Mouse (Mus musculus) intestine, embryonic 16.5 days (tissue): ENCODE measurements around the gene Gm5414. TPM values are rescaled to one million over a fixed set of nuclear protein-coding genes. Genes with fewer than 3 reads are reported as not detected.

ENCODE experiments used
- ATAC-seq: fragments of 200-750 bp; cut with Nextera tagmentation; 2 replicates; pipeline ENCODE4 v1.8.0; 2017; ENCODE audit warnings: moderate TSS enrichment, moderate library complexity
- H3K27ac ChIP-seq: fragments of 300-500 bp; sonication (generic); 2 replicates; pipeline ENCODE4 v1.5.1; 2014; ENCODE audit warnings: mild to moderate bottlenecking, low read length
- H3K27me3 ChIP-seq: fragments of 300-500 bp; sonication (generic); replicated peaks from 2 replicates; pipeline ENCODE4 v1.6.1; 2014; ENCODE audit warnings: low read length, control low read depth, mixed read lengths; ENCODE audit not compliant: control insufficient read depth, insufficient read depth
- H3K36me3 ChIP-seq: fragments of 300-500 bp; sonication (generic); 2 replicates; pipeline ENCODE4 v1.6.1; 2014; ENCODE audit warnings: low read length, control low read depth; ENCODE audit not compliant: control insufficient read depth, insufficient read depth
- H3K4me1 ChIP-seq: fragments of 300-500 bp; sonication (generic); 2 replicates; pipeline ENCODE4 v1.6.1; 2014; ENCODE audit warnings: low read length, control low read depth, mixed read lengths; ENCODE audit not compliant: control insufficient read depth, insufficient read depth
- H3K4me2 ChIP-seq: fragments of 300-500 bp; sonication (generic); 2 replicates; pipeline ENCODE4 v1.6.1; 2014; ENCODE audit warnings: low read depth, low read length, control low read depth
- H3K4me3 ChIP-seq: fragments of 300-500 bp; sonication (generic); 2 replicates; pipeline ENCODE4 v1.5.1; 2014; ENCODE audit warnings: mild to moderate bottlenecking, low read length
- H3K9ac ChIP-seq: fragments of 300-500 bp; sonication (generic); 2 replicates; pipeline ENCODE4 v1.6.1; 2014; ENCODE audit warnings: low read depth, low read length
- H3K9me3 ChIP-seq: fragments of 300-500 bp; sonication (generic); 2 replicates; pipeline ENCODE4 v1.6.1; 2016; ENCODE audit warnings: low read length, control low read depth; ENCODE audit not compliant: control insufficient read depth
- WGBS: fragments of 180-500 bp; shearing (Covaris S2); extraction: QIAGEN DNeasy Blood & Tissue Kit; methylation state at CpG from one replicate; pipeline ENCODE4 v1.1.7; 2014; 5-methylcytosine and 5-hydroxymethylcytosine counted together
- polyA plus RNA-seq: library from polyadenylated mRNA; unstranded; fragments of >200 nt; fragmentation: Nextera tagmentation; extraction: Ambion mirVana; gene quantifications from 2 replicates; pipeline ENCODE4 v1.2.1, GENCODE M21; 2015

Gene Gm5414
- 0.11 TPM in 1 of 2 replicates, not detected in the other for polyA plus RNA-seq

- Histone ChIP-seq H3K27me3 (no peaks in the 10 kb centered on the region), H3K4me2 (no peak within 1 kb of the TSS), H3K4me3 (no peak within 1 kb of the TSS), H3K4me1 (no peaks in the 10 kb centered on the region; the same call in 1 of the 2 replicates), H3K27ac (no peak within 1 kb of the TSS), H3K9me3 (no peaks in the 10 kb centered on the region), H3K9ac (no peak within 1 kb of the TSS), H3K36me3 (no peaks in the 10 kb centered on the region)
- WGBS, result 72% methylated on average over 2 of the region's 2 CpGs
- no peak for ATAC-seq
Observed at GRCm38 (mm10) chr15:101627884-101628283, at the start of gene Gm5414. TSS of gene Gm5414 (minus strand) at chr15:101628188.

DNA sequence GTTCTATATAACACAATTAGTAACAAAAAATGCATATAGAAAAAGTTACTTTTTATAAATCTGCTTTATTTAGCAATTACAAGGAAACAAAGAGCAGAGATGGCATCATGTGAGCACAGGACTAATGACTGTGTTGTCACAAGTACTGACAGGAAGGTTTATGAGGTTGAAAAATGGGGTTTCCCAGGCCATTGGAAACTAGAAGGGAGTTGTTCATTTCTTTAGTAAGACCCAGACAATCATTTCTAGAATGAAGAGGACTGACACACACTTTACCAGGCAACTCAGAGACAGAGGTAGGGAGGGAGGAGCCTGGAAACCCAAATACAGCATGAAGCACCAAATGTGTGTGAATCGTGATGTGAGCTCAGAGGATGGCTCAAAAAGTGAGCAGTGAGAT, 48.0 kb upstream of the Gm5414 start:
- Histone ChIP-seq H3K4me1 (no peaks in the 10 kb centered on the region), H3K36me3 (no peaks in the 10 kb centered on the region), H3K27me3 (no peaks in the 10 kb centered on the region), H3K4me2 (no peak overlapping the region), H3K9ac (no peak overlapping the region), H3K4me3 (no peak overlapping the region), H3K27ac (no peak overlapping the region), H3K9me3 (no peaks in the 10 kb centered on the region)
- WGBS, result 79% methylated on average over 1 of the region's 1 CpGs
- ATAC-seq, result no peak

- ATAC-seq, result no peak
- 74% methylated on average over 5 of the region's 5 CpGs for WGBS
- H3K4me3 ChIP-seq, result no peak overlapping the region
- no peaks in the 10 kb centered on the region for H3K27me3 ChIP-seq
- H3K27ac ChIP-seq, result no peak overlapping the region
- H3K36me3 ChIP-seq, result no peaks in the 10 kb centered on the region
- no peaks in the 10 kb centered on the region for H3K4me1 ChIP-seq
- H3K9ac ChIP-seq, result no peak overlapping the region
- no peaks in the 10 kb centered on the region for H3K9me3 ChIP-seq
- no peak overlapping the region for H3K4me2 ChIP-seq
Observed at GRCm38 (mm10) chr15:101652736-101653265, 24.8 kb upstream of the Gm5414 start.

DNA sequence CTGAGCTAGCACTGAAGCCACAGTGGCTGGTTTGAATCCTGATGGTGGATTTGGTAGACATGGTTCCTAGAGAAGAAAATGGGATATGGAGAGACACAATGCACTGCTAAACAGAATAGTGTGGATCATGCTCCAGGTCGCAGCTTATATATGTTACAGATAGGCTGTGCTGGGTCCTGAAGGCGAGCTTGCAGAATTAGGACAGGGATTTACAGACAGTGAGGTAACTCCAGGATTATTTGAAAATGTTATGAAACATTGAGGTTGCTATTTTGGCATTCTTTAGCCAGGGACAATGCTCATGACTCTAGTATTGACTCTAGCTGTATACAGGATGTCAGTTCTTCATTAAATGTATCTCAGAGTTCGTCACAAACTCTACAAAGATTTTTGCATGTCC, 19.3 kb upstream of the Gm5414 start, which contains the start of gene Gm5478:
Gene Gm5478 (minus strand): TSS at position 101 of the 400 bp plus-strand sequence.
- Histone ChIP-seq H3K27me3 (no peaks in the 10 kb centered on the region), H3K4me3 (no peak within 1 kb of the TSS), H3K9me3 (no peaks in the 10 kb centered on the region), H3K4me2 (no peak within 1 kb of the TSS), H3K4me1 (no peaks in the 10 kb centered on the region), H3K9ac (no peak within 1 kb of the TSS), H3K27ac (no peak within 1 kb of the TSS), H3K36me3 (no peaks in the 10 kb centered on the region)
- WGBS, result 78% methylated on average over 3 of the region's 3 CpGs
- no peak for ATAC-seq

- H3K27ac ChIP-seq, result no peak overlapping the region
- WGBS, result 33% methylated on average over 6 of the region's 6 CpGs
- no peak overlapping the region for H3K4me3 ChIP-seq
- H3K9me3 ChIP-seq, result no peaks in the 10 kb centered on the region
- H3K27me3 ChIP-seq, result no peaks in the 10 kb centered on the region
- no peak overlapping the region for H3K9ac ChIP-seq
- ATAC-seq, result no peak
- H3K4me1 ChIP-seq, result no peaks in the 10 kb centered on the region
- H3K4me2 ChIP-seq, result no peak overlapping the region
- no peaks in the 10 kb centered on the region for H3K36me3 ChIP-seq
Observed at GRCm38 (mm10) chr15:101599123-101599522, 28.9 kb downstream of the Gm5414 start.

GRCm38 (mm10) chr15:101588216-101588615, 39.8 kb downstream of the Gm5414 start:
- Histone ChIP-seq H3K9ac (no peak overlapping the region), H3K4me3 (no peak overlapping the region), H3K27me3 (no peaks in the 10 kb centered on the region), H3K36me3 (no peaks in the 10 kb centered on the region), H3K4me2 (no peak overlapping the region), H3K4me1 (no peaks in the 10 kb centered on the region), H3K9me3 (no peaks in the 10 kb centered on the region), H3K27ac (no peak overlapping the region)
- 78% methylated on average over 10 of the region's 10 CpGs for WGBS
- ATAC-seq, result no peak

GRCm38 (mm10) chr15:101584456-101584855, 43.5 kb downstream of the Gm5414 start:
- Histone ChIP-seq H3K36me3 (no peaks in the 10 kb centered on the region), H3K27ac (no peak overlapping the region), H3K4me3 (no peak overlapping the region), H3K9ac (no peak overlapping the region), H3K4me1 (no peaks in the 10 kb centered on the region), H3K4me2 (no peak overlapping the region), H3K27me3 (no peaks in the 10 kb centered on the region), H3K9me3 (no peaks in the 10 kb centered on the region)
- WGBS, result 31% methylated on average over 2 of the region's 2 CpGs
- no peak for ATAC-seq

DNA sequence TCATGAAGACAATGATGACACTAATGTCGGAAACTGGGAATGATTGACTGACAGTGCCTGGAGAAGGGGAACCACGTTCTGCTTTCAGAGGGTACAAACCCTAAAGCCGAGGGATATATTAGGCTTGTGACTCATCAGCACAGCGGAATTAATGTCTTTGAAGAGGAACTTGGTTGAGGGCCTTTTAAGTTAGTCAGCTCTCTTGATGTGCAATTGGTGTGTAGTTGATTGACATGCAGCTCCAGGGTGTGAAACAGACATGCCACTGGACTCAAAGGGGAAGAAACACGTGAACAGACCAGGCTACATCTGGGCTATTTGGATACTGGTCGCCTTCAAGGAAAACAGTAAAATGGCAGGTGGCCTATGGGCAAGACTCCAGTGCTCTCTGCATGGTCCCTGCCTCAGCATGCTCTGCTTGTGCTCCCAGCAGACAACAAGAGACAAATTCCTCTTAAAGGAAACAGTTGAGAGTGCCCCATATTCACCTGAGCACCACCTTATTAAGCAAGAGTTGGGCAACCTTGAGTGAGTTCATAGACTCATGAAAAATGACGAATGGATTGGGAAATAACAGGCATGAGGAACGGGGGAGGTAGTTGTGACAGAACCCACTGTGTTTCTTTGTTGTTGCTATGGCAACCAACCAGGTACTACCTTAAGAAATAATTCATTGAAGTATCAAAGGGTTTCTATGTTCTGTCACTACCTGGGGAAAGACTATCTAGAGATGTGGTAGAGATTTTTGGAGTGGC, 44.6 kb downstream of the Gm5414 start:
- Histone ChIP-seq H3K36me3 (no peaks in the 10 kb centered on the region), H3K4me2 (no peak overlapping the region), H3K4me1 (no peaks in the 10 kb centered on the region), H3K27ac (no peak overlapping the region), H3K4me3 (no peak overlapping the region), H3K9me3 (no peaks in the 10 kb centered on the region), H3K27me3 (no peaks in the 10 kb centered on the region), H3K9ac (no peak overlapping the region)
- no peak for ATAC-seq
- WGBS, result 78% methylated on average over 8 of the region's 8 CpGs

DNA sequence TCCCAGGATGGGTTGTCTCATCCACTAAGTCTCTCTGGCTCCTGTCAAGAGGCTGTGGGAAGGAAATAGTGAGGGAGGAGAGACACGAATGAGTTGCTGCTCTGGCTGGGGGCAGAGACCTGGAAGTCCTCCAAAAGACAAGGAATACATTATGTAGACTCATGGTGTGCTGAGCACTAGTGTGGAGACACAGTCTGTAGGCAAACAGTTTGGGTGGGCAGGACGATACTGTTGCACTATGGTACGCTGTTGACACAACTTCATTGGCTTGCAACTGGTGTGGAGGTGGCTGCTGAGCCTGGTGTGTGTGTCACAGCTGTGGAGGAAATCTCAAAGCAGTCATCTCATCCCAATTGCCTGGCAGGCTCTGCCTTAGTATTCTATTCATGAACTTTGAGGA, 46.3 kb downstream of the Gm5414 start:
- H3K4me1 ChIP-seq, result no peaks in the 10 kb centered on the region
- no peak for ATAC-seq
- H3K36me3 ChIP-seq, result no peaks in the 10 kb centered on the region
- H3K9ac ChIP-seq, result no peak overlapping the region
- no peak overlapping the region for H3K27ac ChIP-seq
- H3K27me3 ChIP-seq, result no peaks in the 10 kb centered on the region
- H3K4me2 ChIP-seq, result no peak overlapping the region
- no peaks in the 10 kb centered on the region for H3K9me3 ChIP-seq
- no peak overlapping the region for H3K4me3 ChIP-seq
- 69% methylated on average over 3 of the region's 3 CpGs for WGBS
